Mouse (Mus musculus) adrenal gland, adult (tissue): ENCODE measurements at regions not wholly inside any gene's neighbourhood (a gene's known extent, or its start where the extent isn't known, plus 50 kb on each side); places are given as distances from the start of the nearest gene placed in this dataset.

ENCODE experiments used
- DNase-seq, 2 experiments: peaks; one replicate each; pipeline ENCODE4 v3.0.0; 2022 to 2023; ENCODE audit warnings: low spot score in 1 of 2; ENCODE audit not compliant: inconsistent age in 2 of 2

DNA sequence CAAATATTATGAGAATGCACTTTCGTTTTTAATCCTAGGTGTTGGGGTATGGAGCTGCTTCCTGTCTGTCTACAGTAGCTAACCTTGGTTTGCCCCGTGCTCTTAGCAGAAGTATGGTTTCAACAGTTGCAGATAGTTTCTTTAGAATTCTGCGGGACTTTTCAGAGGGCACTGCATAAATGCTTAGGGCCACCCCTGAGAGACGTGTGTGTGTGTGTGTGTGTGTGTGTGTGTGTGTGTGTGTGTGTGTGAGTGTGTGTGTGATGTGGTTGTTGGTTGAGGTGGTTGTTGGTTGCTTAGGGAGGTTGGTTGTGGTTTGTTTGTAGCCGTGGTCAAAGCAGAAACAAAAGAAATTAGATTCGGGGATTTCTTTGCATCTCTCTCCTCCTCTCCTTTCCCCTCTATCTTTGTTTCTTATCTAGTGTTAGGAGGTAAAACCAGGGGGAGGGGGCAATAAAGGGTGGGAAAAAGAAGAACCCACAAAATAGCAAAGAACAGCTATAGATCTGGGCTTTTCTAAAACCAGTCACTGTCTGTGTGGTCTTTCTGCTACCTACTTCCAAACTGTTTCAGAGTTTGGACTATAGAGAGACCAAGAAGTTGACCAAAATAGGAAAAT is 118.7 kb upstream of the Lemd2 start:
- no peak for DNase-seq

DNA sequence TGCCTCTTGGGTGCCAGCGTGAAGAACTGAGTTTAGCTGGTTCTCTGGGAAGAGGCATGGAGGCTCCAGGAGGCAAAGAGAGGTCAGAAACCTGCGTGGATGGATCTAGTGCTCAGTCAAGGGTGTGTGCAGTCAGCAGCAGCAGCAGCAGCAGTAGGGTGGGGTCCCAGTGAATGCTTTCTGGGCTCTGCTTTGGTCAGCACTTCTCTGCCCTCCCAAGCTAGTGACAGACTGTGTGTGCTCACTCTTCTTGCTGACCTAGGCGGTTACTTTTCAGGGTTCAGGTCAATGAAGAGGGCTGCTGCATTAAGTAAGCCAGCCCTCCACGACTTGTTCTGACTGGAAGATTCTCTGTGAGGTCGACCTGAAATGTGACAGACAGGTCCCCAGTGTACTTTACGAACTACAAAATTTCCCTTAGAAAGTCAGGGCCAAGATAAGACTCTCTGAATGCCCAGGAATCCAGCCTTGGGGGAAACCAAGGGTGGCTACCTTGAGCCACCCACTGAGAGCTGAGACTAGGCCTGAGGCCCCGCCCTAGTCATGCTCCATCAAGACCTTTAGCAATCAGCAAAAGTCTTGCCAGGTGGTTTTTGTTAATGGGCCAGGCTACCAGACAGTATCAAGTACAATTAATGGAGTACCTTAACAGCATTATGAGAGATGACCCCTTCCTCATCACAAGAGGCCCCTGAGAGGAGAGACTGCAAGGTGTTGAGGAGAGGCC is 114.9 kb upstream of the Lemd2 start:
- no peak for DNase-seq

DNA sequence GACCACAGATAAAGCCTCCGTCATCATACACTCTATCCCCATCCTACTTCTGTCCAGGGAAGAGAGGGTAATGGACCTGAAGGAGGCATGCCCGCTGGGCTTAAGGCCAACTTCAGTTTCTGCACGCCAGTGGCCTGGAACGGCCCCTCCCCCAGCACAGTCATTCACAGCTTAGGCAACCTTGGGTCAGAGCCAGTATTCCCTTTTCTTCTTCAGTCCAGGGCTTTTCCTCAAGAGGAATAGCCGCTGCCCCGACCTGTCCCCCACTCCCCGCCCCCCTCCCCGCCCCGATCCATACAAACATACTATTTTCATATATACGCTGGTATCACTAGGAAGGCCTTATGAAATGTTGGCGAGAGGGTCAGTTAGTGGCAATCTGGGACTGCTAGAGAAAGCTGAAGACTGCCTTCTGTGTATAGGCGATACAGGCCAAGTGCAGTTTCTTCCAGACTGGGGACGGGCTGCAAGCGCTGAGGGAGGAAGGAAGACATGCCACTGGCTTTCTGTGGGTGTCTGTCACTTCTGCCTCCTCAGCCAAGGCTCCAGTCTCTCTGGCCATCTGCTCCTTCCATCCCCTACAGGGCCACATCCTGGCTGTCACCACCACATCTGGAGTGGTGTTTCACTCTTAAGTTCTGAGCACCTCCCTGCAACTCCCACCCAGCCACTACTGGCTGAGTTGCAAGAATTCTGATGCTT is 113.5 kb upstream of the Lemd2 start:
- peak; percentile 74 to 95 for DNase-seq

DNA sequence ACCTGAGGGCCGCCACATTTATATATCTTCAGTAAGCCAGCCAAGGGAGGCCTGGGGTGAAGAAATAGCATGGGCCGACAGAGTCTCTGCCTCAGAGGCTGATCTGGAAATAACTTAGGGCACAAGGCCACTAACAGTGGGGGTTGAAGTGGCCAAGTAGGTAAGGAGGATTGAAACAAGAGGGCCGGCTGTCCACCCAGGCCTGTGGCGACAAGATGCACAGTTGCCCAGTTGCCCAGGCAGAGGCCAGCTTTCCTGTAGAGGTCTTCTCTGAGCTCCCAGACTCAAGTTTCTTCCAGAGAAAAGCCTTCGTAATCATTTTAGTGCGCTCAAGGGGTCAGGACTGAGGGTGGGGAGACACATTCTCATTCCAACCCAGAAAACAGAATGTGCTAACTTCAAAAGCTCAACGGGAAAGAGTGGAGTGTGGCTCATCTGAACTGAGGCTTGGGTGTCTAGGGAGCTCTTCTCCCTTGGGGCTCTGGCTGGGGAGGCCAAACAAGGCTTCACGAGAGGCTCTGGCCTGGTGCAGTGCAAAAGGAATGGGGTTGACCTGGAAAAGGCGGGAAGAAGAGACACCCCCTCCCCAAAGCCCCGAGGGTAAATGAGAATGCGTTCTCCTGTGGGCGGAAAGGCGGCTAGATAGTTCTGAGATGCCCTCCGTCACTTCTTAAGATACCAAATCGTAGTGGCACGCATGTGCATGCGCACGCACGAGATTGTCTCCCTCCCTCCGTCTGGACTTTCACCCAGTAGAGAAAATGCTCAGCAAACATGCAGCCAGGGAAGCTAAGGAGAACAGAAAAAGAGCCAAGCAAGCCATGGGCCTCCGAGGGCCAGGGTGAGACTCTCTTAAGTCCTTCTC is 112.7 kb upstream of the Lemd2 start:
- peak in 1 of 2 experiments; percentile 45 for DNase-seq

DNA sequence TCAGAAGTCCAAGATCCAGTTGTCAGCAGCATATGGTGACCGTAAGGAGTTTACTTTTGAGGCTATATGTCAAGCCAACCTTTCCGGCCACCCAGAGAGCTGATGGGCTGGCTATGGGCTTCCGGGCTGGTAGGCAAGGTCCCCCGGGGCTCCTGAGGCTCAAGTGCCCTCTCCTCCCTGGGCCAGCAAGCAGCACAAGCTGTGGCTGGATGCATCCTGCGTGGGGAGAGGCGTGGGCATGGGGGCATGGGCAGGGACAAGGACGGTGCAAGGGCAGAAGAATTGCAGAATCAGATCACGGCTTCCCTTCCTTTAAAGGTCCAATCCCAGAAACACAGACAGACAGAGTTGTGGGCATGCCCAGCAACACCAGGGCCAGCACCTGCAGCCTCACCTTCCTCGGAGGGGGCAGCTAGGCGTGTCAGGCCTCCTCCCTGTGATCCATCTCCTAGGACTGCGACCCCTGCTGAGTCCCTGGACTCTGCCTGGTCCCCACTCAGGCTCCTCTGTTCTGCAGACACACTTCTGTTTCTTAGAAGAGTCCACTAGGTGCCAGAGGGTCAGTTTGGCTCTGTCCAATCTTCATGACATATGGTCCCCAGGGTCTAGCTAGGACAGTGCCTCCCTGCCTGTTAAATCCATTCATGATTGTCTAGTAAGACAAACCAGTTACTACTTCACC is 111.8 kb upstream of the Lemd2 start:
- DNase-seq, result no peak

DNA sequence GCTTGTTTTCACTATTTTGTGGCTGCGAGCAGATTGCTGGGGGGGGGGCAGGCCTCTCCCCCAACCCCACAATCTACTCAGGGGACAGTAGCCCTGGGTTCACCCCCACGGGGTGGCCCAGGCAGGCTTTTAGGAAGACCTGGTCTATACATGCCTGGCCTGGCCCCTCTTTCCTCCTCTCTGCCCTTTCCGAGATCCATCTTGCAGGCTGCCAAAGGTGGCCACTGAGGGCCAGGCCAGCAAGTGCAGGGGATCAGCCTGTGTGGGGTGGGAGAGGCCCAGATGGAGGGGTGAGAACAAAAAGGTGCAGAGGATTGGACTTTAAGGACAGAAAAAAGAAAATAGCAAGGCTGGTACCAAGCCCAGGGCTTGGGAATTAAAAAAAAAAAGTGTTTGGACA is 111.2 kb upstream of the Lemd2 start:
- no peak for DNase-seq

DNA sequence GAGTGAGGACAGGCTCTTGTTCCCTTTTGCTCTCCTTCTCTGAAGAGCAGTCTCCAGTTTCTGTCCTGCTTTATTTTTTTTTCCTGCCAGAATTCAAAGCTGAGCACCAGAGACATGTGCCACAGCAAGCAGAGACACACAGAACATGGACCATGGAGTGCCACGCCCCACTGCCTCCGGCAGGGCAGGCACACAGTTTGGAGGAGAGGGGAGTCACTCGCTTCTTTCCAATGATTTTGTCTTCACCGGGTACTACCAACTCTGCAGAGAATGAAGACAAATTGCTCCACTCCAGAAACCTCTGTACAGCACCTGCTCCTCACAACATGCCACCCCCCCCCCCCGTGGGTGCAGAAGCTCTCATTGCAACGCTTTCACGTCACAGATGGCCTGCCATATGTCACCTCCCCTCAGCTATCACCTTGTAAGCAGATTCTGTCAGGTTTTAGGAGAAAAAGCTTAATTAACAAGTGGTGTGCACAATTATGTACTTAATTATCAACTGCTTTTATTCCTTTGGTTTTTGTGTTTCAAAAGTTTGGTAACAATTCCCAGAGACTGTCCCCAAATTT is 110.6 kb upstream of the Lemd2 start:
- no peak for DNase-seq

DNA sequence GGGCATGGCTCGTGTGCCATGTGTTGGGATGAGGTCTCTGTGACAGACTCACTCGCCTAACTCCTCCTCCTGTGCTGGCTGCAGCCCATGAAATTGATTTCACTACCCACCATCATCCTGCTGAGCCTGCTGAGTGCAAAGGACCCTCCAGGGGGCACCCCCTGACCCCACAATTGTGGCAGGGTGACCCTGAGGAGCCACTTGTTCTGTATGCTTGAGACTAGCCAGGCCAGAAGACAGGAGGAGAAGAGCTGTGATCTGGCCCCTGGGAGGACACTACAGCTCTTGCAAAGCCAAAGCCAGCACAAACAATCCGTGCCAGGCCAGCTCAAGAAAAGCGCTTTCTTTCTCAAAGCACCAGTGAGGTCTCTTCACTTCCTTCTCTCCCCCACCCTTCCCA is 104.7 kb upstream of the Lemd2 start:
- DNase-seq, result no peak

DNA sequence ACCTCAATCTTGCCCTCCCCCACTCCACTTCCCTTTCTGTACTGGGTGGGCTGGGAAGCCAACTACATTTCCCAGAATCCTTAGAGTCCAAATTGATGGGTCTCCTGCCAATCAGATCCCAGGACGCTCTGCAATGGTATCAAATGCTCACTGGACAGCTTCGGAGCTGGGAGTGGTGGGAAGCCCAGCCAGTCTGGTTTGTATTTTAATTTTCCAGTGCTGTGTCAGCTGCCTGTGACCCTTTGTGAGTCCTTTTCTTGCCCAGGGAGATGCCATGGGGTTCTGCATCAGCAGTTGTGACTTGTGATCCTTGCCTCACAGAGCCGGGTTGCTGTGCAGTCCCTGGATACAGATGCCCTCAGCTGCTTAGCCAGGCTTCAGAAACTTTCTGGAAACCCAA is 100.6 kb upstream of the Lemd2 start:
- no peak for DNase-seq

DNA sequence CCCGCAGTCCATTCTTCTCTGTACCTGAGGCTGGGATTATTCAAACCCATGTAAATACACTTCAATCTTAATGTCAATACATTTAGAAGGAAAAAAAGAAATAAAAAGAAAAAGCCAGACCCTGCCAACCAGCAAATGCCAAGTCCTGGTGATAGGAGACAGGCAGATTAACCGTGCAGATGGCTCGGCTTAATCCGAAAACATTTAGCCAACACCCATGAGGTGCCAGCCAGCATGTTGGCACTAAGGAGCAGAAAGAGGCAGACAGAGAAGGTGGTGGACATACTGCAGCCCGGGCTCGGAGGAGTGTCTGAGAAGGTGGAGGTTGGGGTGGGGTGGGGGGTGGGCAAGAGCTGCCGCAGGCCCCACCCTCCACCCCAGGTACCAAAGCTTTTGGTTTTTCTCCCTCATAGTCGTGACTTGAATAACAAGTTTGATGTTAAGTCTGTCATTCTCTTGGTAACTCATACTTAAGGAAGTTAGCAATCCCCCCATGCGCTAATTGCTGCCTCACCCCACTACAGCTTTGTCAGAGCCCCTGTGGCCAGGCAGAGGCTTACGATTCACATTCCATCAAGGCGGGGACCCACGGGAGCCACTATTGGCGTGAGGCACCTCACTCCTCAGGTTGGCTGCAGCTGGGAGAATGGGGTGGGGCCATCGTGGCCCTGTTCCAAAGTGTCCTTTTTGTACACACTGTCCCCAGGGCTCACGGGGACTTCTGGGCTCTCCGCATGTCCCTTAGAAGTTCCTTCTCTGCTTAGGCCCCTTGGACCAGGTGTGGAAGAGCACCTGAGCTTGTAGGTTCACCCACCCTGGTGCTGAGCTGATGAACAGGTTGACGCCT is 99.6 kb upstream of the Lemd2 start:
- no peak for DNase-seq

DNA sequence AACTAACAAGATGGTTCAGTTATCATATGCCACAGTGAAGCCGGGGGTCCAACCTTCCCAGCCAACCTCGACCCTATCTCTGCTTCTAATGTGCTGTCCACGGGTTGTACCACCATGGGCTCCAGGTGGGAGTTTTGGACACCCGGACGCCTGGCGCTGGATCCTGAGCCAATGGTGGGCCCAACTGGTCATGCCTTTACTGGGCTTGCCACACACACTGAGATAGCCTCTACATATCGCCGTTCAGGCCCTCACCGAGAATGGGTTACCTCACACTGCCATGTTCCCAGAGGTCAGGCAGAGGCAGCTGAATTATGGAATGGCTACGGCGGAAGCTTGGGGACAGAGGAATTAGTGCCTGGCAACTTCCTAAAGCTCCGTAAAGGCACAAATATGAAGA is 98.8 kb upstream of the Lemd2 start:
- no peak for DNase-seq

DNA sequence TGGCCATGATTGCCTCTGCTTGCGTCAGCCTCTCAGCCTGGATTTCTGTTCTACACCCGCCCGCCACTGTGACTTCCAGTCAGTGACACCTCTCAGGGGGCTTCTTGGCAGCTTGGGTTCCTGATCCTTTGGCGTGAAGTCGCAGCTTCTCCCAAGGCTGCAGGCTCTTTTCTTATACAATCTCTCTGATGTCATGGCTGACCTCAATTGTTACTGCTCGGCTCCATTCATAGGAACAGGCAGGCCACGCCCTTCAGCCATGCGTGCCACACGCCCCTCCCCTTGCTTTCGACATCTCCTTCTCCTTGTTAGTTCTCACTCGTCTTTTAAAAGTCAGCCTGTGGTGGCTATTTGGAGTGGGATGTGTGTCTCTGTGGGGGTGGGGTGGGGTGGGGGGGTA is 97.1 kb upstream of the Lemd2 start:
- no peak for DNase-seq

DNA sequence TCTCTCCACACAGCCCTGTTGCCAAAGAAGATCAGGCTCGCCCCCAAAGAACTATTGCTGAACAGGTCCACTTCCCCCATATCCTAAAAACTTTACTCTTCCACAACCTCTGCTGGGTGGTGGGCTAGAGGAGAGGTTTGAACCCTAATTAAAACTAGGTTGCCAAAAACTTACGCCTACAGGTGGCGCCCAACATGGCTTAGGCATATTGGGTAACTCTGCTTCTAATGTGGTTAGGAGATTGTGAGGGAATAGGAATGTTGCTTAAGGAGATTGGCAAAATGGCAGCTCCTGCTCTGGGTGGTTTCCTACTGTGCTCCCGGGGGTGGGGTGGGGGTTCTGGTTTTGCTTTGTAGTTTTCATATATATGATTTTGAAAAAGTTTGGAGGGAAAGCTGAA is 95.0 kb upstream of the Lemd2 start:
- DNase-seq, result no peak

DNA sequence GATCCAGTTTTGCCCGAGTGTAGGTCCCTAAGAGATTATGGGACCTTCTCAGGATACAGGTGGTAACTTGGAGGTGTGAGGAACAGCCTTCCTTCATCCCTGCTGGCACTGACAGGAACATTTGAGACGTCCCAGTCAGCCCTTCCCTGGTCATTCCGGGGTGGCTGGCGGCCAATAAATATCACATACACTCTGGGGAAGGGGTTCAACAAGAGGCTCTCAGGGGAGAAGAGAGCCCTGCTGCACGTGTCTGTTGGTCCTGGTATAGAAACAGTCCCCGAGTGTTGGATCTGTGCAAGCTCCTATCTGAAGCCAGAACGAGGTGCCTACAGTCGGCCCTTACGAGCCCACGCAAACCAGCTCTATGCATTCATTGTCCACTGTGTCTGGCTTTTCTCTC is 94.1 kb upstream of the Lemd2 start:
- no peak for DNase-seq

DNA sequence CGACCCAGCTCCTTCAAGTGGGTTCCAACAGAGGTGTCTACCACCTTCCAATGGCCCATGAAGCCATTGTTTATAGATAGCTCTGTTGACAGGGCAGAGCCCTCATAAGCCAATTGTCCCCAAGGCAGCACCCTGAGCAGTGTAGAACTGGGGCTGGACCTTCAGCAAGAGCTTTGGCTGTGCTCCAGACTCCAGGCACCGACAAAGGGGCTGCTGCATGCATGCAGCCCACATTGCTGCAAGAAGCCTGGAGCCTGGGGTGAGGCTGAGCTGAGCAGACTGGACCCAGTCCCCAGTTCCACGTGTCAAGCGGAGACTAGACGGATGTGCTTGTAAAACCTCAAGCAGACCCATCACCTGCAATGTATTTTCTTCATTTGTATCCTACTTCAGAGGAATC is 91.9 kb upstream of the Lemd2 start:
- DNase-seq, result no peak

DNA sequence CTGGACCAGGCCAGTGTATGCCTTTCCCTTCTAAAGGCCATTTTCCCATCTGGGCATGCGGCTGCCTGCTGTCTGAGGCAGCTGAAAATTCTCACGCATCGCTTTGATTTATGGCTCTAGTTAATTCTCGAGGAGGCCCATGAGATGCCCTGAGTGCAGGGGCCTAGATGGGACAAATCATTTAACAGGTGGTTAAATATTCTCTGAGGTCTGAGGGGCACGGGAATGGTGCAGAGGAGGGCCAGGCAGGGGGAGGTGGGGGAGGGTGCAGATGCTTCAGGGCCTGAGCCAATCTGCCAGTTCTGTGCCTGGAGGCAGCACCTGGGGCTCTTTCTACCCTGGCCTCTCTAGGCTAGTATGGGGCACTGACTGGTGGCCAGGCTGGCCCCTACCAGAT is 89.9 kb upstream of the Lemd2 start:
- DNase-seq, result no peak

DNA sequence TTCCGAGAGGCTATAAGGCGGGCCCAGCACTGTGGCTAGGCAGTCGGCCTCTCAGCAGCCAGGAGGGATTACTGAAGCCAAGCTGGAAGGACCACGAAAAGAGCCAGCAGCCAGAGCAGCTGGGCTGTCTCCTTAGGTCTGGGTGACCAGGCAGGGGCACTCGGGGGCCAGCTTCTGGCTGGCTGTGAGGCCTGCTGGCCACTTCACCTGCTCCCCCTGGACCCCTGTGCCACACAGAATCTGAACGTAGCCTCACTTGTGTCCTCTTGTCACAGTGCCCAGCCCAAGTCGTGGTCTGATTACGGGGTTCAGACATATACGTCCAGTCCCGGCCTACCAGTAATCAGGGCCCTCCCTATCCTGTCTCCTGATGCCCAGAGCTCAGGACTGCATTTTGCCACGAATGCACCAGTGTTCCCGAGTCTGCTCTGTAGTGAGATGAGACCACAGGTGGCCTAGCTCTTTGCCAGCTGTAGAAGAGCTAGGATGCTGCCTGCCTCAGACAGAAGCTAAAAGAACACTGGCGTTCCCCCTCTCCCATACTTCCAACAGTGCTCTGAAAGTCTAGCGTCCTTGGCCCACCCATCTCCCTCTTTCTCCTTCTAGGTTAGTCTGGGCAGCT is 89.4 kb upstream of the Lemd2 start:
- no peak for DNase-seq

DNA sequence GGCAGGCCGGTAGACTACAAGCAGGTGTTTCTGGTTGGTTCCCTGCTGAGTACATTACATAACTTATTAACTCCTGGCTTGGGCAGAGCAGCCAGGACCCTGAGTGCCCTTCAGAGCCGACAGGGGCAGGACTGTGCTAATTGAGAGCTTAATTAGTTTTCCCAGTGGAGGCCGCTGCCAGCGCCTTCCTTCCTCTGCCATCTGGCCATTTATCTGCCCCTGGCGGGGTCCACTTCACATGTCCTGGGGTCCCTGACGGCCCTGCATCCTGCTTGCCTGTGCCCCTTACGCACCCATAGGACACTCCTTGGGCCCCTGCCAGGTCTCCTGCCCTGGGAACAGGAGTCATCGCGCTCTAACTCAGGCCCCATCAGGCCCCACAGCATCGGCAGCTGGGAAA is 87.4 kb upstream of the Lemd2 start:
- DNase-seq, result no peak

DNA sequence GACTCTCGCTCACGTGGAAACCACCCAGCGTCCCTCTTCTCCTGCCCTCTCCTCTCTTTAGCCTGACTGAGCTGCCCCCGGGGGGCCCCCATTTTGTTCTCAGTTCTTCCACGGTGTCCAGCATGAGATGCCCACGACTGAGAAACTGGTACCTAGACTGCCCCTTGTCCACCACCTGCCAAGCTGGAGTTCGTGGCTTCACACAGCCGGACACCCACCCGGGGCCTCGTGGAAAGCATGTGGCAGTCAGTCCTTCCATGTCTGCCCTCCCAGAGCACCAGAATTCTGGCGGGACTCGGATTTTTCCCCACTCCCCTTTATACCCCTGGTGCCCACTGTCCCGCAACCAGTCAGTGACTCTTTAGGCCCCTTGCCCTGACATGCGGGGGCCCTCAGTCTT is 86.9 kb upstream of the Lemd2 start:
- DNase-seq, result no peak
